Mouse (Mus musculus) testis, adult 2 months (tissue): Measurements from ENCODE around the gene Tacc2.

Experiments
- CTCF ChIP-seq: fragments of 200-500 bp; IDR thresholded peaks from 2 replicates; pipeline ENCODE4 v1.5.1; 2012; ENCODE audit warnings: low read depth, mild to moderate bottlenecking, inconsistent platforms, low read length, moderate library complexity; ENCODE audit not compliant: control insufficient read depth, insufficient read depth, insufficient replicate concordance
- POLR2A ChIP-seq: fragments of 200-500 bp; IDR thresholded peaks from 2 replicates; pipeline ENCODE4 v1.6.1; 2012; ENCODE audit warnings: low read depth, mild to moderate bottlenecking, inconsistent platforms, low read length, moderate library complexity; ENCODE audit not compliant: control insufficient read depth

GRCm38 (mm10) chr7:130677541-130678274 lies 100.5 kb downstream of the Tacc2 start:
- TF ChIP-seq CTCF (no peak), POLR2A (no peak)
